Mouse (Mus musculus) brain, adult 2 months (tissue): ENCODE results near the gene Gipr.

Experiments used
- DNase-seq: peaks from one replicate; pipeline ENCODE4 v3.0.0; 2011; ENCODE audit warnings: low read depth, low spot score

The Gipr gene

GRCm38 (mm10) chr7:19148875-19149541, 16.9 kb downstream of the Gipr start, which contains the start of gene Qpctl:
TSS of gene Qpctl (minus strand) at chr7:19149291.
- DNase-seq = peak; percentile 100

GRCm38 (mm10) chr7:19148180-19148874, 17.6 kb downstream of the Gipr start:
- DNase-seq = no peak

GRCm38 (mm10) chr7:19147497-19148045, 18.4 kb downstream of the Gipr start:
- no peak for DNase-seq

- DNase-seq = no peak
Observed at GRCm38 (mm10) chr7:19146793-19147192, 19.1 kb downstream of the Gipr start.

GRCm38 (mm10) chr7:19137380-19137779, 28.5 kb downstream of the Gipr start:
- peak; percentile 71 for DNase-seq

GRCm38 (mm10) chr7:19136673-19137334, 29.1 kb downstream of the Gipr start:
- DNase-seq = peak; percentile 79

- no peak for DNase-seq
Observed at GRCm38 (mm10) chr7:19136168-19136567, 29.8 kb downstream of the Gipr start.

- DNase-seq = peak; percentile 99
Observed at GRCm38 (mm10) chr7:19131324-19131848, 34.5 kb downstream of the Gipr start.

GRCm38 (mm10) chr7:19130657-19131056, 35.3 kb downstream of the Gipr start:
- DNase-seq = peak; percentile 16

GRCm38 (mm10) chr7:19129396-19129795, 36.5 kb downstream of the Gipr start:
- DNase-seq = no peak

GRCm38 (mm10) chr7:19127744-19128143, 38.2 kb downstream of the Gipr start:
- peak; percentile 24 for DNase-seq

GRCm38 (mm10) chr7:19124713-19125112, 41.2 kb downstream of the Gipr start:
- DNase-seq = no peak

- no peak for DNase-seq
Observed at GRCm38 (mm10) chr7:19121686-19122085, 44.2 kb downstream of the Gipr start.

GRCm38 (mm10) chr7:19119631-19120429, 46.1 kb downstream of the Gipr start, which contains the start of gene Fbxo46:
TSS of gene Fbxo46 (plus strand) at chr7:19119859.
- DNase-seq = peak; percentile 99

GRCm38 (mm10) chr7:19119083-19119482, 46.8 kb downstream of the Gipr start:
- no peak for DNase-seq

- peak; percentile 72 for DNase-seq
Observed at GRCm38 (mm10) chr7:19118028-19118771, 47.7 kb downstream of the Gipr start, which contains the start of gene Gm4969. TSS of gene Gm4969 (minus strand) at chr7:19118368.

GRCm38 (mm10) chr7:19109565-19109964, 56.4 kb downstream of the Gipr start:
- no peak for DNase-seq

- no peak for DNase-seq
Observed at GRCm38 (mm10) chr7:19107436-19107835, 58.5 kb downstream of the Gipr start.
